Mouse (Mus musculus) retina, adult 2 months (tissue): ENCODE results near the gene Ebf4.
"Not testable (repeated sequence)": the region's sequence is repeated elsewhere in the genome, so short reads cannot be mapped to it uniquely, and the experiment has no call there.

Experiments used
- DNase-seq: peaks from one replicate; pipeline ENCODE4 v3.0.0-alpha.2; 2012; ENCODE audit warnings: low read depth, low spot score

Ebf4 gene

DNA sequence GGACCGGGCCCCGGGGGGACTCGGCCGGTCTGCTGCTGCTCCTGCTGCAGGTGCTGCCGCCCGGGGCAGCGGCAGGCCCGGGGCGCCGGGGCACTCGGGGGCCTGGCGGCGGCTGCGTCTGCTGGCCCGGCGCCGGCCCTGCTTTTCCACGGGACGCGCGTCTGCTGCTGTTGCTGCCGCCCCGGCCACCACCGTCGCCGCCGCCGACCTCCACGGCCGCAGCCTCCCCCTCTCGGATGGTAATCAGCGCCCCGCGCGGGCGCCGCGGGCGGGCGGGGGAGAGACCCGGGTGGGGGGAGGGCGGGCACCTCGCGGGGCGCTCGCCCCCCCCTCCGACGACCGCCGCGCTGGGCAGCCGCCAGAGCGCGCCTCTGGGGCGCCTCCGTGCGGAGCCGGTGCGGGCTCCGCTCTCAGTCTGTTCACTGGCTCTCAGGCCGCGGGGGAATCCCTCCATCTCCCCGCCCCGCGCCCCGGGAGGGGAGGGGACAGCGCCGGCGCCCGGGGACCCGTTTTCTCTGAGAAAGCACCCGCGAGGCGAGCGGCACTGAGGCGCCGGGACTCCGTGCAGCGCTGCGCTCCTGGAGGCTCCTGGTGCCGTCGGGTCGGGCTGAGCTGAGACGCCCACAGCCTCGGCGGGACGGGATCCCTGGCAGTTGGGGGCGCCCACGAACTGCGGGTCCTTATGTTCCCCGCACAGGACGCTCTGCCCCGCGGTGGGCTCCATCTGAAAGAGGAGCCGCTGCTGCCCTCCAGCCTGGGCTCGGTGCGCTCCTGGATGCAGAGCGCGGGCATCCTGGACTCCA, 563 bp downstream of the Ebf4 start:
- no peak for DNase-seq

DNA sequence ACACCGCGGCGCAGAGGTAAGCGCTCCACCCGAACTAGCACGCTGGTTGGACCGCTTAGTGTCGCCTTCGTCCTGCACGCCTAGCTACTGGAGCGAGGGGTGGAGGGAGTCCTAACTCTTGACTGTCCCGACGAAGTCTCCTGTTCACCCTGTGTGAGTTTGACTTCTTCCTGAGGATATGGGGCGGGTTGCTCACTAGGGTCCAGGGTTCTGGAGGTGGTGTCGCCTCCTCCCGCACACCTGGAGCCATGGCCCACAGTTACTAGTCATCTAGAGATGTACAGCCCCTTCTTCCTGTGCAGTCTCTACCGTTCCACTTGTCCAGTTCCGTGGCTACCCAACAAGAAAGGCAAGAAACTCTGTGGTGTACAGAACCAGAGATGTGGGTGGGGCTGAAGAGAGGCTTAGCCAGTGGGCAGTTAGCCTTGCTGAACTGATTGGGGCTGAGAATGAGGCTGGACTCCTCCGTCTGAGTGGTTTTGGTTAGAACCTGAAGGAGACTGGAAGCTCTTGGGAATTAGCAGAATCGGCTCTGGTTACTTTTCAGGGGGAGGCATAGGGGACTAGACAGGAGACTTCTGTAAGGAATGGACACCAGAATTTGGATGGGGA, 1.3 kb downstream of the Ebf4 start:
- DNase-seq: no peak

DNA sequence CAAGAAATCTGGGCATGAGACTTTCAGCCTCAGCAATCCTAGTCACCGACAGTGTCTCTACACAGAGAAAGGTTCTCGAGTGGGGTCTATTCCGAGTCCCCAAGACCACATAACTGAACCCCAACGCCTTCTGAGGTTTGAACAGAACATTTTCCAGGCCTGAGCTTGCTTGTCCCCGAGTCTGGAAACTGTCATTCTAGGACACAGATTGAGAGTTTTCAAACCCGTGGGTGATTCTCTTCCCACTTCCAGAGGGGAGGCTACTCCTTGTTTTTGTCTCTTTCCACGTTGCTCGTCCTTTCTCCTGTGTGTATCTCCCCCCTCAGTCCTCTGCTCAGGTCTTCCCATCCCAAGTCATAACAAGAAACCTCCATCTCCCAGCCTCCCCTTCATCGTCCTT, 2.6 kb downstream of the Ebf4 start:
- no peak for DNase-seq

DNA sequence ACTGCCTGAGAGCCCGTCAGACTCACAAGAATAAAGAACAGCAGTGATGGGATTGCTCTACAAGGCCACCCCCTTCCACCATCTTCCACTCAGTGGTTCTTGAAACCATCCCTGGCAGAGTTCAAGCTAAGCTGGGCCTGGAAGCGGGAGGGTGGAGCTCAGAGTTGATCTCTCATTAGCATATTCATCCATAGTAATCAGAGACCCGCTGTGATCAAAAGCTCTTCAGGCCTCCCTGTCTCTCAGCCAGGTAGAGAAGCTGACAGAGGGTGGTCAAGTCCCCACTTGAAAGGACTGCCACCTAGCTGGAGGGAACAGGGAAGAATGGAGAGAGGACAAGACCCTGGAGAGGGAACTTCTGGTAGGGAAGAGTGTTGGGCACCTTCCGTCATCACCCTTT, 8.0 kb downstream of the Ebf4 start:
- DNase-seq: no peak

DNA sequence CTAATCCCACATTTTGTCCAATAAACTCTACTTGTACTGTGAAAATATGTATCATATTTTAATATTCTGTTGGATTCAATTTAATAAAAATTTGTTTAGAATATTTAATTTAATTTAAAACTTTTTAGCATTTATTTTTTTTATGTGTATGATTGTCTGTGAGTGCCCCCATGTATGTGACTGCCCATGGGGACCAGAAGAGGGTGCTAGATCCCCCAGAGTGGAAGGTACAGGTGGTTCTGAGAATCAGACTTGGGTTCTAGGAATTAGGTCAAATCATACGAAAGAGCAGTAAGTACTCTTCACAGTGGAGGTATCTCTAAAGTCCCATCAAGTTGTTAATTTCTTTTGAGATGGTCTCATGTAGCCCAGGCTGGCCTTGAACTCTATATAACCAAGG, 32.1 kb downstream of the Ebf4 start:
- DNase-seq: no peak

DNA sequence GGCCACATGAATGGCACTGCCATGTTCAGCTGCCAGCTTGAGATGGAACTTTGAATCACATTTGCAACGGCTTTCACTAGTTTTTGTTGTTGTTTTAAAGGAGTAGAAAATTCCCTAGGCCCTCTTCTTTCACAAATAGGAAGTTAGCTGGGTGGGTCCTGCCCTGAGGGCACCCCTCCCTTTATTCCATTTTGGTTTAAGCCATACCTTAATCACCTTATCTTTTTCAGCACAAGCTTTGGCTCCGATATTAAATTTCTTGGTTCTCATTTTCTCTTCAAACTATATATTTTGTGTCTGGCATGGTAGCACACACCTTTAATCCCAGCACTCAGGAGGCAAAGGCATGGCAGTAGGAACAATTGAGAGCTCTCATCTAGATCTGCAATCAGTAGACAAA, 34.5 kb downstream of the Ebf4 start:
- no peak for DNase-seq

DNA sequence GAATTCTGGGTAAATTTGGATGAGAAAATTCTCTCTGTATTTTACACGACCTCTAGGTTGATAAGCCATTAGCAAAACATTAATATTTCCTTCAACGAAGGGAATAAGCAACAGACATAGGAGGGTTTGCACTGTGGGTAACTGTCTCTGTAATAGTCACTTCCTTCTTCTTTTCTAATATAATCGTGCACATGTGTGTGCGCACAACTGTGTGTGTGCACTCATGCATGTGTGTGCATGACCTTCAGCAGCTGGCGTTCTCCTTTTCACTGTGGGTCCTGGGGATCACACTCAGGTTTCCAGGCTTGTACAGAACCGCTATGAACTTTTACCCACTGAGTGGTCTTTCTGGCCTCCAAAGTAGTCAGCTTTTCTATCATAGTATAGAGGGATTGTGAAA, 40.1 kb downstream of the Ebf4 start:
- DNase-seq: no peak

DNA sequence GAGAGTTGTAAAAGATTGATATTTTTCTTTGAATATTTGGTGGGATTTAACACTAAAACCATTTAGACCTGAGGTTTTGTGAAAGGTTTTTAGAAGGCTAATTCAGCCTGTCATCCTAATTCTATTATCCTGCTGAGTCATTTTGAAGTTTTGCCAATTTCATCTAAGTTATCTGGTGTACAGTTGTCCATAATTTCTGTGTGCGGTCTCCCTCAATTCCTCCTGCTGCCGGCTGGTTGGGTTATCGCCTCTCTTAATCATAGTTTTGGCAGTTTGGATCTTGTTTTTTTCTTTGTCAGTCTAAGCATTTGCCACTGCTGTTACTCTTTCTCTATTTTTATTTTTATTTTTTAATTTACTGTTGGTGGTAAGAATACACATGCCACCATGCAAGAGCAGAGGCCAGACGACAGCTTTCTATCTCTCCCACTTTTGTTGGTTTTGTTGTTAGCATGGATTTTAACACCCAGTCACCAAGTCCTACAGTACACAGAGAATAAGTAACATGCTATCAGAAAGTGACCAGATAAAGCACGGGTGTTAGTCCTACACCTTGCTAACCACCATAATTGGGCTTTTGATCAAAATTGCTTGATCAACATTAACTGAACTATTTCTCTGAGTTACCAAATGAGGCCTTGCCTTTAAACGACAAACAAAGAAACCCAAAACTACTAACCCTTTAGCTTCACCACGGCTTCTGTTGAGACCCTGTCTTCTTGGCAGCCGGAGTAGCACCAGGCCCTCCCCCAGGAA, 45.7 kb downstream of the Ebf4 start:
- no peak for DNase-seq

DNA sequence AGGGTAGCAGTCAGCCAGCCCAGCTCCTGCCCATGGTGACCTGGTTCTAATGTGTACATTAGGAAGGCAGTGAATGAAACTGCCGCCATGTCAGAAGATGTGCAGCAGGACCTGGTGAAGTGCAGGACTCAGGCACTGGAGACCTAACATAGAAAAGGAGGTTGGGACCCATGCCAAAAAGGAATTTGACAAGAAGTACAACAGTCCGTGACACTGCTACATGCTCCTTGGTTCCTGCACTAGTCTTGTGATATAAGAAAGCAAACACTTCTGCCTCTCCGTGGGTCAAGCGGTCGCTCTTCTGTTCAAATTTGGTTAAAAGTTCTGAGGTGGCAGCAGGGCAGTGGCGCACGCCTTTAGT, 46.2 kb downstream of the Ebf4 start:
- no peak for DNase-seq

DNA sequence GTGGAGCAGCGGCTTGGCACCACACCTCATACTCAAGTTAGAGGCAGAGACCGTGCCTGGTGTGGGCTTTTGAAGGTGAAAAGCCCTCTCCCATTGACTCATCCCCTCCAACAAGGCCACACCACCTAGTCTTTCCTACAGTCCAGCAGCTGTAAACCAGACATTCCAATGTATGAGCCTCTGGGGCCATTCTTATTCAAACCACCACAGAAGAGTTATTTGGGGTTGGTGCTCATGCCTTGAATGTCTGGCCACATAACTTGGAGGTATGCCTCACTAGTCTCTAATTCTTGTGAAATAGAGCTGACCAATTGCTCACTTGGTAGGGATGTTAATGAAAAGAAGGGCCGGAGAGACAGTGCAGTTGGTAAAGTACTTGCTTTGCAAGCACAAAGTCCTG, 55.4 kb downstream of the Ebf4 start:
- no peak for DNase-seq

DNA sequence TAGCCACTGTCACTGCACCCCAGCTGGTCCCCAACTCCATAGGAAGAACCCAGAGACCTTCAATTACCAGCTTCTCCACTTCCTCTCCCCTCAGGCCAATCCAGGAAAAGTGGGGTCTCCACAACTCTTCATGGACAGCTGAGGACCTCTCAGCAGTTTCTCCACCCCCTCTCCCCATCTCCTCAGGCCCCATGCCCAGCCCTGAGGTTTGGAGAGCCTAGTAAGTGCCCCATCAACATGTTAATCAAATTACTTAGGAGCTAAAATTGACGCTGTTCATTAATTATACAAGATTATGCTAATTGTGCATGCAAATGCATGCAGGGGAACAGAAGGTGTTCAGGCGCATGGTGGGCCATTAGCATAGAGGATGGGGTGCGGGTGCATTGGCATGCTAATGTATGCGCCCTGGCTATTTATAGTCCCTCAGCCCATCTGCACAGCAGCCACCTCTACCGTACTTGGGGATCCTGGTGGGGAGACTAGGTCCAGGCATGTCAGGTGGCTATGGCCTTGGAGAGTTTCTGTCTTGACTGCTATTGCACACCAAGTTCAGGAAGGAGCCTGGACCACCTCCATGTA, 56.9 kb downstream of the Ebf4 start:
- no peak for DNase-seq

DNA sequence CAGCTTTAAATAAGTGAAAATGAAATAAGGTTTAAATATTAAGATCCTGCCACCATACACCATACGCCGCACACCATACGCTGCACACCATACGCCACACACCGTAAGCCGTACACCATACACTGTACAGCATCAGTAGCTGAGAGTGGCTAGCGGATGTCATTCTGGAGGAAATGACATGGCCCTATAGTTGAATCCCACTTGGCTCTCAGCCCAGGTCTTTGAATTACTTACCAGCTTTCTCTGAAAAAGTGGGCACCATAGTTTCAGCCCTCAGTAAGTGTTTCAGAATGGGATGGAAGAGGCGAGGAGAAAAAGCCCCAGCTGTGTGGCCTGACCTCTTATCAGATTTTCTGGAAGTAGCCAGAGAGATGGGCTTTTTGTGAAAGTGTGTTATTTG, 58.4 kb downstream of the Ebf4 start:
- DNase-seq: no peak

DNA sequence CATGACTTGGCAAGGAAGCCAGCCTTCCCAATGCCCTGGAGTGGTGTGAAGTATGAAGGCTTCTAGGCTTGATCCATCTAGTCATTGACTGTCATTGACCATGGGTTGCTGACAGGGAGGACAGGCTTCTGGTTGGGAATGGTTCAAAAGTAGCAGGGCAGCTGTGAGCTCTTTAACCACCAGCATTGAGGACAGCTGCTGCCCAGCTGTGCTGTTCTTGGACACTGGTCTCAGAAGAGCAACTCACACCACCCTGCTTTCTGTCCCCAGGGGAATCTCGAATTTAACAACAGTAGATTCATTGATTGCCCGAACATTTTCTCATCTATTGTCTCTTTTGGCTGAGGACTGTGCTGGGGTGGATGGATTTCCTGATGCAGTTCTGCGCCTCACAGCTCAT, 58.9 kb downstream of the Ebf4 start:
- DNase-seq: no peak

DNA sequence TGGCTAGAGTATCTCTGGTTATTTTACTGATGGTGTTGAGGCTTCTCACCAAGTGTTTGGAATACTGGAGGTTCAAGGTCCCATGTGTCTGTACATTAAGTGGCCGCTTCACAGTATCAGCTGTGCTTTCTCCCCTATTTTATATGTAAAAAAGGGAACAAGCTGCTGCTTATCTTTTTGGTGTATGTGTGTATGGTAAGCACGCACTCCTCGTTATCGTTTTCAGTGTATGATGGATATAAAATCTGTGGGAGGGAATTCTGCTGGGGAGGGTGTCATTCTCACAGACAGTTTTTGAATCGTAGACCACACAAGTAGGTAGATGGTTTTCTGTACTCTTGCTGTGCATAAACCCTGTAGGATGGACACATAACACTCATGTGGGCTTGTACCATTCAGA, 62.6 kb downstream of the Ebf4 start:
- no peak for DNase-seq

DNA sequence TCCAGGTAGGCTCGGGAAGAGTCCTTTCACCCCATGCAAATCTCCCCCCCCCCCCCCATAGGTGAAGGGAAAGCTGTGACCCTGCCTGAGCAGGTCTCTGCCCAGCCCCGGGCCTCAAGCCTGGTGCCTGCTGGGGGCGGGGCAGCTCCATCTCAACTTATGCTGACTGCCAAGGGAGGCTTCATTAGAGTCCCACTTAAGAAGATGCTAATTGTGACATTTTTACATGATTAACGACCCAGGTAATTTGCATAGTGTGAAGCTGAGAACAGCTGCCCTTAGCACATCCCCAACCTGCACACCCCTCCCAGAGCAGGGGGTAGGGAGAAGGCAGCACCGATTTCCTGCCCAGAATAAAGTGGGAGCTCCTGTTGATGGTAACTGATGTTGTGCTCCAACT, 63.9 kb downstream of the Ebf4 start:
- no peak for DNase-seq

DNA sequence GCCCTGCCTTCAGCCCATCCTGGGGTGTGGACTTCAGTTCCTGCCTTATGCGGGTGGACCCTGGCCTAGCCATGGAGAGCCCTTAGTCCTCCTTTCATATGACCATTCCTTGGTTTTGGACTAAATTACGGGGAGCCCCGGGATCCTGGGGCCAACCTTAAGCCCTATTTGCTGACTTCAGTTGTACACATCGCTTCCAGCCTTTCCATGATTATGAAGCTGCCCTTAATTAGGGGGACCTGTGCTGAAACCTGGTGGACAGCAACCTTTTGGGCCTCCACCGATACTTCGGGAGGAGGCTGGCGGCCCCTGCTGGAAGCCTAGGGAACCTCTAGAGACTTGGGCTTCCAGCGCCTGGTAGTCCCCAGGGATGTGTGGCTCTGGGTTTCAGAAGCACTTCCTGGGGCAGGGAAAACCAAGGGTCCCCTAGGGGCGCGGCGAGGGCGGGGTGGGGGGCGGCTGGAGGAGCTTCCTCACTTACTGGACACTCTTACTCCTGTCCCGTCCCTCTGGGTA, 67.6 kb downstream of the Ebf4 start:
- DNase-seq: no peak

DNA sequence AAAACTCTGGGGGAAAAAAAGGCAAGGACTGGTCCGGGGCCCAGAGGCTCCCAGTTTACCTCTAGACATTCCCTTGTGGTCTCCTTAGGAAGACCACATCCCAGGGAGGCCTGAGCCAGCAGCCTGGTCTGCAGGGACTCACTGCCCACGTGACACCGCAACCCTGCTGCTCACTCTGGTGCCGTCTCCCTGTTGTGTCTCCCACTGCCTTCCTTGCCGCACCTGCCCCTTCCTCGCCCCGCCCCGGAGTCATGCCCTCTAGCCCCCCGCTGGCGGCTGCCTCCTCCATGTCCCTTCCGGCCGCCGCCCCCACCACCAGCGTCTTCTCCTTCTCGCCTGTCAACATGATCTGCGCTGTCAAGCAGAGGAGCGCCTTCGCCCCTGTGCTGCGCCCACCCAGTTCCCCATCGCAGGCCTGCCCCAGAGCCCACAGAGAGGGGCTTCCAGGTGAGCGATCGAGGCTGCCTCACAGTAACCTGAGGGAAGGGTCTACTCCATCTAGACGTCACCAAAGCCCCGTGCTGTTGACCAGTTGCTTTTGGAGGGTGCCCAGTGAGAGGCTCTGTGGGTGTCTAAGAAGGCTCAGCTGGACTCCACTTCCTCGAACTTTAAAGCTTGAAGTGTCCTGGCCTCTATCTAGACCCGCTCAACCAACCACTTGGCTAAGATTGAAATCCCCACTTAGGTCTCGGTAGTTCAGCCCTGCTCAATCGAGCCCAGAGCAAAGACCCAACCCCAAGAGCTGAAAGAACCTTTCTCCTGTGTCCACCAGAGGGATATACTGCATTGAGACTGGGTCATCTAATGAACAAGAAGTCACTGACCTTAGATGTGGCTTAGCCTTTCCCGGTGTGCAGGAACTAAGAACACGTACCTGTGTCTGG, 70.5 kb downstream of the Ebf4 start:
- no peak for DNase-seq

DNA sequence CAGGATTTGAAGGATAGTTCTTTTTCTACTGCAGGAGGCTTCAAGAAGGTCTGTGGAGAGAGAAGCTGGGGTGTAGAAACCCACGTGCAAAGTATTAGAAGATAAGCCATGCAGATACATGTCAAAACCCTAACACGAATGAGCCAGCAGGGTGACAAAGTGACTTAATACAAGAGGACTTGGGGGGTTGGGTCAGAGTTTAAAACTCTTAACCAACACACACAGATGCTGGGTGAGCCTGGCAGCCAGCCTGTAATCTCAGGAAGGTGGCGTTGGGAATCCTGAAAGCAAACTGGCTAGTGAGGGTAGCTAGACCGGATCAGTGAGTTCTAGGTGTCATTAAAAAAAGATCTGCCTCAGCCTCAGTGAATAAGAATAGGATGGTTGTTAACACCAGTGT, 72.4 kb downstream of the Ebf4 start:
- DNase-seq: no peak

DNA sequence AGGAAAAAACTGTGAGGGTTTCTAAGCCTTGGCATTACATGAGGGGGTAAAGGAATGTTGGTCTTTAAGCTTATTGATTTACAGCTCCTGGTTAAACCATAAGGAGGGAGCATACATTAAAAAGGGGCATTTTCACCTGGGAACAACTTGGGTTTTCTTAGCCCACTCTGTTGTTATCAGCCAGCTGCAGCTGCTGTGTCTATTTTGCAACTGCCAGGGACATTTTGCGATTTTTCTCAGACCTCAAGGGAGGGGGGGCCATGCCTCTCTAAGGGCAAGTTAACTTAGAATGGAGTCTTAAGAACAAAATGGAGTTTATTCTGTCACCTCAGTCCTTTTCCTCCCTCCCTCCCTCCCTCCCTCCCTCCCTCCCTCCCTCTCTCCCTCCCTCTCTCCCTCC, 78.1 kb downstream of the Ebf4 start:
- DNase-seq: not testable (repeated sequence)

DNA sequence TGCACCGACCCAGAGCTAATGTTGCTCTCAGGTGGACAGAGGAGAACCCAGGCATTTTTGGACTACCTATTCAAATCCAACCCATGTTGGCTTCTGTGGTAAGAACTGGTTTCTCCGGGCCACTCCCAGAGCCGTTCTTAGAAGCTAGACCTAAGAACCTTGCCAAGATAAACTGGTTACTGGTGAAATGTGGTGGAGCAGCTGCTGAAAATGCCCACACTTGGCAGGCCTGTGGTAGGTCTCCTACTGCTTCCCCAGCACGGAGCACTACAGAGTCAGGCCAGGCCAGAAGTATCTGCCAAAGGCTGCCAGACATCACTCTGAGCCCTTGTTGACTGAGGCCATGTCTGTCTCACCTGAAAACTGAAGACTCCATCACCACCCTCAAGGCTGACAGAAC, 80.0 kb downstream of the Ebf4 start:
- DNase-seq: no peak

DNA sequence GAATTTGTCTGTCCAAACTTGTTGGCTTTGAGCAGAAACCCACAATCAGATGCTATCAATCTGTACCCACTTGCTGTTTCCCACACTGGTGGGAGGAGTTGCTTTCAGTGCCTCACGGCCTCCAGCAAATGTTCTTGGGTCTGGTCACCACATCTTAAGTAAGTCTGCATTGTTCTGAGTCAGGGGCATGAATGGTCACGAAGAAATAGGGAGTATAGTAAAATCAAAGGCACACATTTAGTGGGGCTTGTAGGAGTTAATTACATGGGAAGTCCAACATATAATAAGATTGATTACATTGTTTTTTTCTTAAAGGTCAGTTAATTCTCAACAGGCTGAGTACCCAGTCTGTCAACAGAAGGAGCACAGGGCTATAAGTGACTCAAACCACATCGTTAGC, 88.2 kb downstream of the Ebf4 start:
- DNase-seq: no peak
